Mouse (Mus musculus) MEL (cell line): ENCODE results near the gene Cyb5rl. TPM values are rescaled to one million over a fixed set of nuclear protein-coding genes. Genes with fewer than 3 reads are reported as not detected.

Experiments
- DNase-seq: peaks from one replicate; pipeline ENCODE4 v3.0.0; 2011; ENCODE audit warnings: low read depth, low spot score
- H3K27ac ChIP-seq: 2 replicates; pipeline ENCODE4 v1.5.1; 2012; ENCODE audit warnings: low read depth, mild to moderate bottlenecking, control low read depth, low read length, moderate library complexity; ENCODE audit not compliant: control insufficient read depth
- H3K27me3 ChIP-seq, 2 experiments: fragments of 150-350 bp in 1 of 2; sonication (generic) in 1 of 2; 2 replicates each; pipeline ENCODE4 v1.6.1; 2012; ENCODE audit warnings: low read length in 2 of 2, mild to moderate bottlenecking in 2 of 2, improper control_type of control experiment in 1 of 2, moderate library complexity in 1 of 2; ENCODE audit not compliant: insufficient read depth in 2 of 2, control insufficient read depth in 1 of 2
- H3K36me3 ChIP-seq, 2 experiments: 2 replicates each; pipeline ENCODE4 v1.6.1; 2012 to 2014; ENCODE audit warnings: low read length in 2 of 2, improper control_type of control experiment in 1 of 2, inconsistent platforms in 1 of 2, mild to moderate bottlenecking in 1 of 2; ENCODE audit not compliant: insufficient read depth in 2 of 2, control insufficient read depth in 1 of 2
- H3K4me1 ChIP-seq, 2 experiments: fragments of 150-350 bp in 1 of 2; sonication (generic) in 1 of 2; 2 replicates each; pipeline ENCODE4 v1.6.1; 2012; ENCODE audit warnings: low read length in 2 of 2, improper control_type of control experiment in 1 of 2, mild to moderate bottlenecking in 1 of 2; ENCODE audit not compliant: insufficient read depth in 2 of 2, control insufficient read depth in 1 of 2
- H3K4me3 ChIP-seq, 2 experiments: fragments of 150-350 bp in 1 of 2; sonication (generic) in 1 of 2; 2 replicates each; pipeline ENCODE4 v1.5.1; 2012; ENCODE audit warnings: low read depth in 2 of 2, low read length in 2 of 2, mild to moderate bottlenecking in 2 of 2, moderate library complexity in 2 of 2, control low read depth in 1 of 2, improper control_type of control experiment in 1 of 2; ENCODE audit not compliant: control insufficient read depth in 1 of 2, insufficient read depth in 1 of 2
- H3K79me2 ChIP-seq: 2 replicates; pipeline ENCODE4 v1.6.1; 2012; ENCODE audit warnings: mild to moderate bottlenecking, low read length, moderate library complexity; ENCODE audit not compliant: control insufficient read depth, poor library complexity, insufficient read depth
- H3K9ac ChIP-seq: 2 replicates; pipeline ENCODE4 v1.6.1; 2012; ENCODE audit warnings: low read depth, mild to moderate bottlenecking, control low read depth, low read length, moderate library complexity; ENCODE audit not compliant: control insufficient read depth, poor library complexity, severe bottlenecking
- H3K9me3 ChIP-seq: fragments of 150-350 bp; sonication (generic); replicated peaks from 2 replicates; pipeline ENCODE4 v1.6.1; 2012; ENCODE audit warnings: mild to moderate bottlenecking, low read length, improper control_type of control experiment, moderate library complexity; ENCODE audit not compliant: insufficient read depth
- CHD1 ChIP-seq: IDR thresholded peaks from 2 replicates; pipeline ENCODE4 v1.6.1; 2012; ENCODE audit warnings: low read depth, mild to moderate bottlenecking, inconsistent platforms, low read length, improper control_type of control experiment
- CHD2 ChIP-seq: IDR thresholded peaks from 2 replicates; pipeline ENCODE4 v1.6.1; 2011; ENCODE audit warnings: low read length, improper control_type of control experiment
- CTCF ChIP-seq, 3 experiments: IDR thresholded peaks in 2 of 3; conservative IDR thresholded peaks in 1 of 3; 2 replicates each; pipeline ENCODE4 v1.5.1; 2011 to 2012; ENCODE audit warnings: low read length in 3 of 3, low read depth in 2 of 3, mild to moderate bottlenecking in 2 of 3, improper control_type of control experiment in 1 of 3, inconsistent platforms in 1 of 3, mixed read lengths in 1 of 3, moderate library complexity in 1 of 3; ENCODE audit not compliant: control insufficient read depth in 1 of 3, insufficient read depth in 1 of 3, poor library complexity in 1 of 3, severe bottlenecking in 1 of 3
- EP300 ChIP-seq, 2 experiments: IDR thresholded peaks; 2 replicates each; pipeline ENCODE4 v1.6.1; 2011; ENCODE audit warnings: improper control_type of control experiment in 2 of 2, low read length in 2 of 2, low read depth in 1 of 2, mild to moderate bottlenecking in 1 of 2
- JUND ChIP-seq: IDR thresholded peaks from 2 replicates; pipeline ENCODE4 v1.6.1; 2011; ENCODE audit warnings: low read depth, mild to moderate bottlenecking, improper control_type of control experiment, low read length
- MEF2A ChIP-seq: IDR thresholded peaks from 2 replicates; pipeline ENCODE4 v1.6.1; 2014; ENCODE audit warnings: low read depth, mild to moderate bottlenecking, inconsistent platforms, low read length, improper control_type of control experiment; ENCODE audit not compliant: poor library complexity, insufficient replicate concordance, severe bottlenecking; ENCODE audit errors: extremely low read depth
- MYB ChIP-seq: IDR thresholded peaks from 2 replicates; pipeline ENCODE4 v1.6.1; 2011; ENCODE audit warnings: mild to moderate bottlenecking, low read depth, low read length, improper control_type of control experiment
- RAD21 ChIP-seq: IDR thresholded peaks from 2 replicates; pipeline ENCODE4 v1.6.1; 2011; ENCODE audit warnings: mild to moderate bottlenecking, low read depth, low read length, improper control_type of control experiment
- RCOR1 ChIP-seq: IDR thresholded peaks from 2 replicates; pipeline ENCODE4 v1.6.1; 2012; ENCODE audit warnings: low read depth, mild to moderate bottlenecking, inconsistent platforms, low read length, improper control_type of control experiment
- SIN3A ChIP-seq: IDR thresholded peaks from 2 replicates; pipeline ENCODE4 v1.6.1; 2012; ENCODE audit warnings: low read length, improper control_type of control experiment, inconsistent platforms
- TBP ChIP-seq: IDR thresholded peaks from 2 replicates; pipeline ENCODE4 v1.8.0; 2011; ENCODE audit warnings: low read depth, low read length, improper control_type of control experiment
- UBTF ChIP-seq: IDR thresholded peaks from 2 replicates; pipeline ENCODE4 v1.6.1; 2012; ENCODE audit warnings: low read depth, mild to moderate bottlenecking, inconsistent platforms, low read length, improper control_type of control experiment, moderate library complexity, borderline replicate concordance; ENCODE audit not compliant: insufficient read depth
- USF1 ChIP-seq: IDR thresholded peaks from 2 replicates; pipeline ENCODE4 v1.6.1; 2014; ENCODE audit warnings: low read depth, mild to moderate bottlenecking, inconsistent platforms, low read length, improper control_type of control experiment, moderate library complexity
- USF2 ChIP-seq, 2 experiments: IDR thresholded peaks; 2 replicates each; pipeline ENCODE4 v1.6.1; 2011 to 2012; ENCODE audit warnings: improper control_type of control experiment in 2 of 2, low read length in 2 of 2, borderline replicate concordance in 1 of 2, inconsistent platforms in 1 of 2, low read depth in 1 of 2, mild to moderate bottlenecking in 1 of 2; ENCODE audit not compliant: insufficient read depth in 1 of 2
- ZNF384 ChIP-seq: IDR thresholded peaks from 2 replicates; pipeline ENCODE4 v1.6.1; 2012; ENCODE audit warnings: low read depth, mild to moderate bottlenecking, inconsistent platforms, low read length, improper control_type of control experiment
- polyA plus RNA-seq, 2 experiments: library from polyadenylated mRNA; stranded (reverse) in 1 of 2; unstranded in 1 of 2; fragments of >175 nt in 1 of 2; fragments of >200 nt in 1 of 2; gene quantifications; 2 replicates each; pipeline versions ENCODE4 v1.2.1 to v1.2.4; 2012; ENCODE audit warnings: low replicate concordance in 2 of 2, low read depth in 1 of 2; ENCODE audit not compliant: insufficient read length in 2 of 2, insufficient read depth in 1 of 2, missing spikeins in 1 of 2
- total RNA-seq: library from RNA; depleted of rRNA; stranded (reverse); fragments of 300-350 nt; gene quantifications from 2 replicates; pipeline ENCODE4 v1.2.3, GENCODE M21; 2012

Cyb5rl gene
- total and polyA plus RNA-seq, 3 experiments, result 8.5 to 9.3 TPM; not detected in 1

DNA sequence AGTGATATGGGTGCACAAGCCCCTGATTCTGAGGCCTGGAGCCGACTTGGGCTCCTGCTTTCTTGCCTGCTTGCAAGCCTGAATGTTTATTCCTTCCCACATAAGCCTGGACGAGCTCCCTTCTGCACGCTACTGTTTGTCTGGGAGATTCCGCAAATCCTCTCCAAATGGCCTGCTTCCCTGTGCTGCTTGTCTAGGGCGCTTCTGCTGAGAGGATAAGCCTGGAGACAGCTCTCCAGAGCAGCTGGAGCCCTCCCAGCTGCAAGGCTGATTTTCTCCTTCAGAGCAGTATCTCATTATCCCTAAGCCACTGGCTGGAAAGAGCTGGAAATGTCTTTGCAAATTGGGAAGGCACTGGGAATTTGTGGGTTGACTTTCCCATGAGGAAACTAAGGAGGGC is 8.7 kb downstream of the Cyb5rl start:
- no peak overlapping the region for H3K27ac ChIP-seq
- no peak overlapping the region for H3K9ac ChIP-seq
- no peaks in the 10 kb centered on the region for H3K9me3 ChIP-seq
- H3K36me3 ChIP-seq, result peaks cover 0 to 3% of the 10 kb centered on the region in 2 experiments; a peak in 2 of 4 replicates
- no peak overlapping the region for H3K4me3 ChIP-seq
- no peak for DNase-seq
- no peaks in the 10 kb centered on the region for H3K27me3 ChIP-seq
- TF ChIP-seq CHD1 (no peak), MEF2A (no peak), USF1 (no peak), MYB (no peak), CHD2 (no peak), TBP (no peak), SIN3A (no peak)
- H3K4me1 ChIP-seq, result 0 out of 4 replicates have a peak, but pooled peaks cover 0 to 5% of the 10 kb centered on the region in 2 experiments
- H3K79me2 ChIP-seq, result no peaks in the 10 kb centered on the region

DNA sequence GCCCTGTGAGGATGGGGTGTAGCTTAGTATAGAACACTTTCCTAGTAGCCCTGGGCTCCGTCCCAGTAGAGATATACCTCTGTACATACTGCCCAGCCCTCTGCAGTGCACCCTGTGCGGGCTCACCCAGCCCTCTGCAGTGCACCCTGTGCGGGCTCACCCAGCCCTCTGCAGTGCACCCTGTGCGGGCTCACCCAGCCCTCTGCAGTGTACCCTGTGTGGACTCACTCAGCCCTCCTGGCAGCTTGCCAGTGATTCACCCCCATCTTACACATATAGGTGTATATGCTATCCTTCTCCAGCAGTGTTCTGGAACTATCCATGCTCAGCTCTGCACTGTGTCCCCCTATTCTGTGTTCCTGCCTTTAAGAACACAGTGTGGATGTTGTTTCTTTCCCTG is 12.1 kb downstream of the Cyb5rl start:
- no peak for DNase-seq
- no peaks in the 10 kb centered on the region for H3K27me3 ChIP-seq
- H3K9me3 ChIP-seq, result no peaks in the 10 kb centered on the region
- 0 out of 4 replicates have a peak, but pooled peaks cover 0 to 6% of the 10 kb centered on the region in 2 experiments for H3K4me1 ChIP-seq
- TF ChIP-seq ZNF384 (no peak), CTCF (IDR thresholded peaks at IDR 0.05 in 2 of 3, conservative IDR thresholded peaks at IDR 0.05 in 1 of 3; ENCODE audit: control insufficient read depth in 1 of 3, insufficient read depth in 1 of 3, low read depth in 2 of 3, low read length in 3 of 3, poor library complexity in 1 of 3, severe bottlenecking in 1 of 3) (no peak), TBP (no peak), CHD1 (no peak), RCOR1 (no peak), JUND (no peak), UBTF (no peak), EP300 (IDR thresholded peaks at IDR 0.05; ENCODE audit: low read depth in 1 of 2, low read length in 2 of 2) (no peak), SIN3A (no peak), RAD21 (no peak), USF2 (IDR thresholded peaks at IDR 0.05; ENCODE audit: borderline replicate concordance in 1 of 2, insufficient read depth in 1 of 2, low read depth in 1 of 2, low read length in 2 of 2) (no peak)
- H3K36me3 ChIP-seq, result peaks cover 0 to 3% of the 10 kb centered on the region in 2 experiments; a peak in 2 of 4 replicates
- H3K27ac ChIP-seq, result no peak overlapping the region
- no peaks in the 10 kb centered on the region for H3K79me2 ChIP-seq
- no peak overlapping the region for H3K4me3 ChIP-seq
- no peak overlapping the region for H3K9ac ChIP-seq
